Mouse (Mus musculus): Measurements from ENCODE around the gene Tent4b.

Gene Tent4b

DNA sequence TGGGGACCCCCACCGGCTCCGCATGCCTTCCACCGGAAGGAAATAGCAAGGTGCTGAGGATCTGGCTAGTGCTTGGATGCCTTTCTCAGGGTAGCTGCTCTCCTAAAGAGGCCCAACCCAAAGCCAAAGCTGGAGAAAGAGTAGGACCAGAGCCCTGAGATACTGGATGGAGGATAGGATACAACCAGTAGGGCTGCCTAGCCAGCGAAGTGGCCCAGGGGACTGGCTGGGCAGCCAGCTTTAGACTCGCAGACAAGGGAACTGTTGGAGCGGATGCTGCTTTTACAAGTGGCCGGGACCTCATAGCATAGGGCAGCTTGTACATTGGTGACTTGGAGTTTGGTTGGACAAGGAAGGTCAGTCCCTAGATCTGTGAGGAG is 74.0 kb downstream of the Tent4b start:
- in situ Hi-C loops (cut with MboI, MseI), result no loop called here

DNA sequence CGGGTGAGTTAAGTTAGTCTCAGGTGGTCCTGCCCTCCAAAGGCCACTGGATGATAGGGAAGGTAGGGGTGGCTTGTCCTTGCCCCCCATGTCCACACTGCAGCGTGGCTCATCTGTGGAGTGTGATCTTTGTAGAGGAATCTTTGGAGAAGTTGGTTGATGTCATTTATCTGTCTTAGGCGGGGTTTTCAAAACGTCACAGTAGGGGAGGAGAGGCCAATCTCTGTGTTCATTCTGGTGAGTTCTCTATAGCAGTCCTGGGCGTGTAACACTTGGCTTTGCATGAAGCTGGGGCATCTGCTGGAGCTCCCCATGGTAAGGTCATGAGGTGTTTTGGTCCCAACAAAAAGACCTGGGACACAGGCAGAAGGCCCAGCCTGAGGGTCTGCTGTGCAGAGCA is 75.1 kb downstream of the Tent4b start:
- in situ Hi-C loops (cut with MboI, MseI), result no loop called here

GRCm38 (mm10) chr8:88279220-88279619 is 80.2 kb downstream of the Tent4b start:
- in situ Hi-C loops (cut with MboI, MseI), result loop anchor here (5.0 kb wide), 1 partner anchor 78 kb away; no protein-coding TSS in a partner anchor

DNA sequence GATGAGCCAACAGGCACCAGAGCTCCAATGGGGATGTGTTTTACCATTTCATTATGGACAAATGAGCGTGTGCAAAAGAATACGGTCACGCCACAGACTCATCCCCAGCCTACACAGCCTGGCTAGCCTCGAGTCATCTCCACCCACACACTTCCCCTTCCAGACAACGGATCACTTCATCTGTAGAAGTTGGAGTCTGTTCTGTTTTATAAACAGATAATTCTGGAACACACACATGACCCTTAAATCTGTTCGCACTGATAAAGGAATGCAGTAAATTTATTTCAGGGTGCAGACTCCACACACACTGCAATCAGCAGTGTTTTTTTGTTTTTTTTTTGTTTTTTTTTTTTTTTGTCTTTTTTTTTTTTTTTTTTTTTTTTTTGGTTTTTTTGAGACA is 80.7 kb downstream of the Tent4b start:
- in situ Hi-C loops (cut with MboI, MseI), result loop anchor here (5.0 kb wide), 1 partner anchor 78 kb away; no protein-coding TSS in a partner anchor

DNA sequence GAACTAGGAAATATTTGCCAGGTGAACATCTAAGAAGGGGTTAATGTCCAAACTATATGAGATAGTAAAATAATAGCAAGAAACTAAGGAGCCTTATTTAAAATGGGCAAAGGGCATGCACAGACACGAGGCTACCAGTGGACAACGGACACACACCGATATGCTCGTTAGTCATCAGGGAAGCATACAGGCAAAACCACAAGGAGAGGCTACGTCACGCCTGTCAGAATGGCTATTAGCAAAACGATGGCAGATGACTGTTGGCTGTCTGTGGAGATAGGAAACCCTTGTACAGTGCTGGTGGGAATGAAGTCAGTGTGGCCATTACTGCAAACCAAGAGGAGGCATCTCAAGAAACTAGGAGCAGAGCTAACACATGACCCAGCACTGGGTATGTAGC is 81.9 kb downstream of the Tent4b start:
- in situ Hi-C loops (cut with MboI, MseI), result no loop called here

- in situ Hi-C loops (cut with MboI, MseI), result no loop called here
Observed at GRCm38 (mm10) chr8:88282684-88283083, 83.7 kb downstream of the Tent4b start.

GRCm38 (mm10) chr8:88283243-88284115 is 84.5 kb downstream of the Tent4b start:
- in situ Hi-C loops (cut with MboI, MseI), result no loop called here

GRCm38 (mm10) chr8:88284738-88285137 is 85.7 kb downstream of the Tent4b start:
- in situ Hi-C loops (cut with MboI, MseI), result no loop called here

DNA sequence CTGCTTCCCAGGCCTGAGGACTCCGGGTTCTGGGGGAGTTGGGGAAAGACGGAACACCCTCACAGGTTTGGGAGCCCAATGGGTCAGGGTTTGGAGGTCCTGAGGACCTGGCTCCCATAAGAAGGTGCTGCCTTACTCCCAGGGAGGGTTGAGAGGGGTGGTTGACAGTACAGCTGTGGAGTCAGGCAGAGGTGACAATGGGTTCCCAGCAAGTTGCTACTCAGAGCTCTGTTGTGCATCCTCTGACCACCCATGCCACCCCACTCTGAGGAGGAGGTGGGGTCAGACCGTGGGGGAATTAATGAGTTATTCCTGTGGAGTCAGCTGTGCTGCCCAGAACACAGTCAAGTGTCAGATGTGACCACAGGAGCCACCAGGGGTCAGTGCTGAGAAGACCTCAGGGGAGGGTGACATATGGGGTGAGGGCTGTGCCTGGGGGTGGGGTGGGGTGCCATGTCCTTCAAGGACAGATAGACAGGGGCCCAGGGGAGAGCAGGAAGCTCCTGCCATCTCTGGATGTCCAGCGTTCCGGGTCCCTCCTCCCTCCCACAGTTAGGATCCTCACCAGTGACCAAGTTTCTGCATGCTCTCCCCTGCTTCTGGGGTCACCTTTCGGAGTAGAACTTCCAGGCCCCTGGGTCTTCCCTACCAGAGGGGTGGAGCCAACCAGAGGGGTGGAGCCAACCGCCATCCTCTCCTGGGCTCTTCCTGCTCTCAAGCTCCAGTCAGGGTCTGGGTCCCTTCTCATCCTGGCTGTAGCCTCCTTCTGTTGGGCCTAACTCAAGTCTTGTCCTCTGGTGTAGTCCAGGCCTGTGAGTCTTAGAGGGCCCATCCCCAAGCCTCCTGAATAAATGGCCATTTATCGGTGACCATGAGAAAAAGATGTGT is 86.7 kb downstream of the Tent4b start:
- in situ Hi-C loops (cut with MboI, MseI), result no loop called here

DNA sequence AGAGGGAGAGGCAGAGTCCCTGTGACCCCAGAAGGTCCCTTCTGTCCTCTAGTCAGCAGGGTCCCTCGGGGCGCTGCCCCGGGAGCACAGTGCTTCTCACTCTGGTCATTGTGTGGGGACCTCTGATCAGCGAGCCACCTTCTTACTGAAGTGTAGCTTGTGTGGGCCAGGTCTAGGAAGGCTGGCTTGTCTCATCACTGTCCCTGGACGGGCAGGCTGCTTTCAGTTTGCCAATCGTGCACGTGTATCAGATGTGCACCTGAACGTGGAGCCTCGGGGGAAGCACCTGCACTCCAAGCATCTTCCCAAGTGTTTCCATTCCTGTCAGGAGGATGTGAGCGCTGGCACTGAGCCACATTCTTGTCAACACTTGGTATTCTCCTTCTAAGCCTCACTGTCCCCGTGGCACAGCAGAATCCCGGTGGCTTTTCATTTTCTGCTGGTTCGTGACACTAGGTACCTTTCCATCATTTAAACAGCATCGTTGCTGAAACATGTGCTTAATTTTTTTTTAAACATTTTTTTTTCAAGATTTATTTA is 87.5 kb downstream of the Tent4b start:
- in situ Hi-C loops (cut with MboI, MseI), result no loop called here

DNA sequence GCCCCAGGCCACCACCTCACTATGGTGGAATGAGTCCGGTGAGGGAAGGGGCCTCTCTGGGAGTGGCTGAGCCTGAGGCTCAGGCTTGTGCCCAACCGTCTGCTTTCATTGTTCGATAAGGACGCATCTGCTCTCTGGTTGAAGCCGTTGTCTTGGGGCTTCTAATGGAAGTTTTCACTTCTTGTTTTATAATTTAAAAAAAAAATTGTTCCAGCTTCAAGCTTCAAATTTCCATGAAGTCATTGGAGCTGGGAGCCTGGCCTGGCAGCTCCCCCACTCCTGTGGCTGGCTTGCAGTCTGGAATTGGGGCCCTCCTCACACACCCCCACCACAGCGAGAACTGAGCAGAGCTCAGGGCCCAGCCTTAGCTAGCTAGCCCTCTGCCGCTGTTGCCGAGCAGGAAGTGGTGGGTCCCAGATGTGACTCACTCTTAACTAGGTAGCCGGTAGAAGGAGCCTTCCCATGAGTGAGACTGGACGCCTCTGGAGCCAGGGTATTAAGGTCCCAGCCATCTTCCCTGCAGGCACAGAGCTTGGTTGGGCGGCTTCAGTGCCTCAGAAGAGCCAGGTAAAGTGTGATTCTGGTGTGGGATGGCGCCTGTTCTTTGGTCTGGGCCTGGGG is 89.7 kb downstream of the Tent4b start:
- in situ Hi-C loops (cut with MboI, MseI), result no loop called here

DNA sequence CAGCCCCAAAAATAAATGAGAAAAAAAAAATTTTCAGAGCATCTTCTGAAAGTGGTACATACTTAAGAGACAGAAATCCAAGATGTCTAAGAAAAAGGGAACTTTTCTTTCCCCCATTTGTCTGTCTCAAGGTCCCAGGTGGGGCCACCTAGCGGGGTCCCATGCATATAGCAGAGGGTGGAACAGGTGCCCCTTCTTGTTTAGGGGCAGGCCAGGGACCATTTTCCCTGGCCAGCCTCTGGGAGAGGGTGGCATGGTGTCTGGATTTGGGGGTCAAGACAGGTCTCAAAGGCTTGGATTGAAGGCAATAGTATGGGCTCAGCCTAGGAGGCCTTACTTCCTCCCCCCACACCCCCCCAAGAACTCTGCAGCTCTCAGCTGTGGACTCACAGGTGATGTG is 90.9 kb downstream of the Tent4b start:
- in situ Hi-C loops (cut with MboI, MseI), result no loop called here

- in situ Hi-C loops (cut with MboI, MseI), result no loop called here
Observed at GRCm38 (mm10) chr8:88290326-88291304, 91.6 kb downstream of the Tent4b start.

DNA sequence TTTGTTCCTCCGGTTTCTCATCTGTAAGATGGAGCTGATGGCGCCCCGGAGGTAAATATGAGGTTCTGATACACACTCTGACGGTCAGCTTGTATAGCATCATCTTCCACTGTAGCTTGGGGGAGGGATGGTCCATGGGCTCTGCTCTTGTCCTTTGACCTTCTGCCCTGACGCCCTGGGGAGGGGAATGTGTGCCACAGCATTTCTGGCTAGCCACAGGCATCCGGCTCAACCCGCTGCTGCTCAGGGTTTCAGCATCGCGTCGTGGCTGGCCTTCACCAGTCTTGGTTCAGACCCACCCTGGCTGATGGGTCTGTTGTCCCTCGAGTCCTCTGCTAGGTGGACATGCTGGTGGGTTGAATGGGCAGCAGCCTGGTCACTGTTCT is 92.3 kb downstream of the Tent4b start:
- in situ Hi-C loops (cut with MboI, MseI), result no loop called here

- in situ Hi-C loops (cut with MboI, MseI), result no loop called here
Observed at GRCm38 (mm10) chr8:88292926-88293325, 93.9 kb downstream of the Tent4b start.

DNA sequence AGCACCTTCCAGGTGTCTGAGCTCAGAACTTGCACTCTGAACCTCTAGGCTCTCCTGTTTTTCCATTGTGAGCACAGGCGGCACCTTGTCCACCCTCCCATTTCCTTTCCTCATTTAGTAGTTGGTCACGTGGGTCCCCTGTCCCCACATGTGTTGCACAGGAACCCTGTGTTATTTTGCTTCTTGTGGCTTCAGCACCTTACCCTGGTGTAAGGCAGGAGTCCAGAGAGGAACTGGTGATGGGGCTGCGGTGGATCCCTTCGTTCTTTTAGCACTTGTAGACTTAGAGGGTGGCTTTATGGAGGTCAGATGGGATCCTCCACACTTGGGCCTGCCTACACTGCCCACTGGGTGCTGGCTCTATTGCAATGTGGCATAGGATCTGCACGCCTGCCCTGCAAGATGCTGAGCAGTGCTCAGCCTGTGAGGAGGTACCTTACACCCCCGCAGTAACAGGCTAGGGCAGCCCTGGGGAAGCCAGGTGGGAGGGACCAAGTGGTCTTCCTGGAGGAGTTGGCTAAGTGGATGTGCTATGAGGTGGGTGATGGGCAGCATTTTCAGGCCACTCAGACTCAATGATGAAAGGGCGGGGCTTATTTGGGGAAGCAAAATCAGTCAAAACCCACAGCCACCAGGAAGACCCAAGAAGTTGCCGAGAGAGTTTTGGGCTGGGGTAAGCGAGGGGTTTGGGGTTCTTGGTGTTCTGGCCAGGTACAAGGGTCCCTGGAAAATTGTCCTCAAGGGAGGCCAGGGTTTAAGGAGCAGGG is 94.8 kb downstream of the Tent4b start:
- in situ Hi-C loops (cut with MboI, MseI), result no loop called here

DNA sequence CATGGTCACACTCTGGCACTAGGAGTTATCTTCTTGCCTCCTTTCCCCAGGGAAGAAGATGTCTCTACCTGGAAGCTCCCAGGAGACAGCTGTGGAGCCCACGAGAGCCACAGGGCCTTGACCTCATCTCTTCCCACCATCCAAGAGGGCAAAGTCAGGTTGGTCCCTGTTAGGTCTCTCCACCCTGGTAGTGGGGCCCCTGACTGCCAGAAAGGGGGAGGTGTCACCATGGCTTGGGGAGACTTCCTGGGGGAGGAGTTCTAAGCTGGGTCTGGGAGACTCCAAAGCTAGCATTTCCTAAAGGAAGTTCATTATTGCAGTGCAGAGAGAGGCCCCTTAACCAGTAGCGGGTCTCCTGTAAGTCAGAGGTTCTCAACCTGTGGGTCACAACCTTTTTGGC is 96.0 kb downstream of the Tent4b start:
- in situ Hi-C loops (cut with MboI, MseI), result loop anchor here (5.0 kb wide), 1 partner anchor 402 kb away; the partner anchor contains the start of gene Cyld

- in situ Hi-C loops (cut with MboI, MseI), result loop anchor here (5.0 kb wide), 1 partner anchor 399 kb away; the partner anchor contains the start of gene Cyld
Observed at GRCm38 (mm10) chr8:88297976-88298732, 99.1 kb downstream of the Tent4b start.

DNA sequence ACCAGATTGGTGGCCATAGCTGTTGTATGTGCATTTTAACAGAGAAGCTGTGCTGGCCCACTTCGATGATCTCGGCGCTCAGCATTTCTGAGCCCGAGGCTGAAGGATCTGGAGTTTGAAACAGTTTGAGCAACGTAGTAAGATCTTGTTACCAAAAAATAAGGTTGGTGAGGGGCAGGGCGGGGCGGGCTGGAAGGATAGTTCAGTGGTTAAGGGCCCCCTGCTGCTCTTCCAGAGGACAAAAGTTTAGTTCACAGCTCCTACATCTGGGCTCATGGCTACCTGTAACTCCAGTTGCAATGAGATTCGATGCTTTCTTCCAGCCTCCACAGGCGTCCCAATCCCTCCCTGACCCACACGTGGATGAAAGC is 99.7 kb downstream of the Tent4b start:
- in situ Hi-C loops (cut with MboI, MseI), result loop anchor here (5.0 kb wide), 1 partner anchor 399 kb away; the partner anchor contains the start of gene Cyld
